Mouse (Mus musculus) right cerebral cortex, postnatal 25 days (tissue): Measurements from ENCODE around the gene Mxd4.

Experiments used
- DNase-seq: peaks from one replicate; pipeline ENCODE4 v3.0.0; 2022

Mxd4 gene

DNA sequence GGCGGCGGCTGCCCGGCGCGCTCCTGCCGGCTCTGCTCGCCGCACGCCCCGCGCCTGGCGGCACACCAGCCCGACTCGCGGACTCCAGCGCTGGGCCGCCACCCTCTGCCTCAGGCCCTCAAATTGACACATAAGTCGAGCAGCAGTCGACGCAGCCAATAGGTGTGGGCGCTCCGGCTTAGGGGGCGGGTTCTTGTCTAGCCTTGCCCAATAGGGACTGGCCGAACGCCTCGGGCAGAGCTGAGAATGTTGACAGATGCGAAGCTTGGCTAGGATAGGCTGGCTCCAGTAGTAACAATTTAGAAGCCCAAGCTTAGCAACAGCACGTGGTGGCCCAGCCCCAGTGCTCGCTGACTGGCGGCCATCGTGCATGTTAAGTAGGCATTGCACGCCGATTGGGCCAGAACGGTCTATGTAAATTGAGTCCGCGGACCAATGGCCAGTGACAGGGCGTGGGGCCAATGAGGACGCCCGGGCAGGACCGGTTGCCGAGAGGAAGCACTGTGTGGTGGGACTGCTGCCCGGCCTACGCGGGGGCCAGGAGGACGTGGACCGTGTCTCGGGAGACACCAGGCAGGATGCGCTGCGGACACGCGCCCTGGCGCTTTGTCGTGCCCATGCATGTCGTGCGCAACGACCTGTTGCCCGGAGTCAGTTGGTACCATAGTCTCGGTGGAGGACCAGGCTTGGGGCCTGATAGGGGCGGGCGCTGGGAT lies at the start of gene Mxd4:
Mxd4 (minus strand) TSS at position 120 of the 716 bp plus-strand sequence.
- DNase-seq, result peak; percentile 98

DNA sequence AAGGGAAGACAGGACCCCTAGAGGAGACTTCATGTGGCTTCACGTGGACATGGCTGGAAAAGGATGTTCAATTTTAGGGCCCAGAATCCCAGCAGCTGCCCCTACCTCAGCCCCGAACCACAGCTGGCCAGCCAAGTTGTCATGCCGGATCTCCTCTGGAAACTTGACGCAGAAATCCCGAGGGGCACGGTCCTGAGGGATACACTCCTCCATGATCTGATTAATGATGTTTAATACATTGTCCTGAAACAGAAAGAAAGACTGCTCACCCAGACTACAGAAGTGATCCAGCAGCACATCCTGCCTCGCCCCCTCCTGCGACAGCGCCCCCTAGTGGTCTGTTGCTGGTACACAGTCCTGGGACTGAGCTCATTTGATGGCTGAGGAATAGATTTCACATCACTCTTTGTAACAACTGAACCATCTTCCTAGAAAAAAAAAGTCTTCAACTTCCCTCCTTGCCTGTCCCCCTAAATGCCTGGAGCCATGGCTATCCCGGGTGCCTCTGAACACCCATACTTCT lies 48.4 kb upstream of the Mxd4 start:
- no peak for DNase-seq

DNA sequence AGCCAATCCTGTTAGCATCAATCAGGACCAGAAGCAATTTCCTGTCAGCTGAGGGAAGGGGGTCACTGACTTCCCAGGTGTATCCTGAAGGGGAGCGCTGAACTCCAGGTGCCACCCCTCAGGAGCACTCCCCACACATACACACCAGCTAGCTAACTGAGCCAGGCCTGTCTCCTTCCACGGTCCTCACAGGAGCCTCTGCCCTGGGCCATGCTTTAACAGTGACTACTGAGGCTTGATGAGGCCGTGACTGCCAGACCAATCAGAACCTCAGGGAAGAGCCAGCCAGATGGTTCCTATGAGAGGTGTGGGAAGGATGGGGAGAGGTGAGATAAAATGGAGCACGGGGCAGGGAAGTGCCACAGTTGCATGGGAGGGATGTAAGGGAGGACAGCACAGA lies 47.5 kb upstream of the Mxd4 start:
- no peak for DNase-seq

DNA sequence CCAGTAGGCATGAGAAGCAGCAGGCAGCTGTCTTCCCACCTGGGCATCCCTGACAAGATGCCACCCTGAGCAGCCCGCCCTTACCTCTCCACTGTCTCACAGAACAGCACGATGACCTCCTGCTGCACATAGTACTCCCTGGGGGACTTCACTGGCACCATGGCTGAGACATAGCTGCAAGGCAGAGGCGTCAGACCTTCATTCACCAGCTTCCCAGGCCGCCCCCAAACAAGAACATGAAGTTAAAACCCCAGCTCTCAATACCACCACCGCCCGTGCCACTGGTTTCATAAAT lies 45.6 kb upstream of the Mxd4 start:
- no peak for DNase-seq

DNA sequence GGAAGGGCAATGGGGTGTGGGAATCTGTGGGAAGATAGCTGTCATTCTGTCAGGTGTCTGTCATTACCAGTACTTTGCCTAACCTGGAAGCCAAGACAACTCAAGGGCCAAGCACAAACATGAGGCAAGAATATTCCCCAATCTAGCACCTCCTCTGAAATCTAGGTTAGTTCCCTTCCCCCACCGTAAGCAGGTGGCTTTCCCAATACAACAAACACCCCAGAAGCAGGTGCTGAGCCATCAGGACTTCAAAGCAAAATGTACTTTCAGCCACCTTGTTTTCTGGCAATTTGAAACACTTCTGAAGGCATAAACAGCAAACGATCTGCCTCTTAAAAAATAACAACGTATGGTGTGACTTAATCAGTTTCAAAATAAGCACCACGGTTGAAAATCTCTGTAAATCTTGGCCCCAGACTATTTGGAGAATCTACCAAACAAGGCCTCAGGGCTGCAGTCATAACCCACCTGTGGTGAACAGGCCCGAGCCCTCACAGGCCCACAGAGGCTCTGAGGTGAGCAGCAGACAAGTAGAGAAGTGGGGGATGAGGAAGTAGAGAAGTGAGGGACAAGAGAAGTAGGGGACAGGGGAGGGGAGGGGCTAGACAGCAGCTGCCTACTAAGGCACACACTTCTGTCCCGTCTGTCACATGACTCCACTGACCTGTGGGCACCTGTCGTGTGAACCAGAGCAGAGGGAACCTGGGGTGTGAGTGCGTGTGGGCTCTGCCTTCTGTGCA lies 45.1 kb upstream of the Mxd4 start:
- DNase-seq, result no peak

DNA sequence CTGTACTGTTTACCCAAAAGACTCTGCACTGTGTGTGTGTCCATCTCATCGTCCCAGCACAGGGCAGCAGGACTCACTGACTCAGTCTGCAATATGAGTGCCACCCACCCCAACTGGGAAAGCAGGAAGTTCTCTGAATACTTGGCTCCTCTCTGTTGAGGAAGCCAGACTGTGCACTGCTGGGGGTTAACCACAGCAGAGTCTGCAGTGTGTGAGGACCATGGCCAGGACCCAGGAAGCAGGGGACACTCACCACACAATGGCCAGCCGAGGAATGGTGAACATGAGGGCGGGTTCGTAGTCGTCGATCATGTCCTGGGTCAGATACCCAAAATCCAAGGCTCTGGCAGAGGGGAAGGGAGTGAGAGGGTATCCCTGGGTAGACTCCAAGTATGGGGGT lies 44.4 kb upstream of the Mxd4 start:
- DNase-seq, result no peak

DNA sequence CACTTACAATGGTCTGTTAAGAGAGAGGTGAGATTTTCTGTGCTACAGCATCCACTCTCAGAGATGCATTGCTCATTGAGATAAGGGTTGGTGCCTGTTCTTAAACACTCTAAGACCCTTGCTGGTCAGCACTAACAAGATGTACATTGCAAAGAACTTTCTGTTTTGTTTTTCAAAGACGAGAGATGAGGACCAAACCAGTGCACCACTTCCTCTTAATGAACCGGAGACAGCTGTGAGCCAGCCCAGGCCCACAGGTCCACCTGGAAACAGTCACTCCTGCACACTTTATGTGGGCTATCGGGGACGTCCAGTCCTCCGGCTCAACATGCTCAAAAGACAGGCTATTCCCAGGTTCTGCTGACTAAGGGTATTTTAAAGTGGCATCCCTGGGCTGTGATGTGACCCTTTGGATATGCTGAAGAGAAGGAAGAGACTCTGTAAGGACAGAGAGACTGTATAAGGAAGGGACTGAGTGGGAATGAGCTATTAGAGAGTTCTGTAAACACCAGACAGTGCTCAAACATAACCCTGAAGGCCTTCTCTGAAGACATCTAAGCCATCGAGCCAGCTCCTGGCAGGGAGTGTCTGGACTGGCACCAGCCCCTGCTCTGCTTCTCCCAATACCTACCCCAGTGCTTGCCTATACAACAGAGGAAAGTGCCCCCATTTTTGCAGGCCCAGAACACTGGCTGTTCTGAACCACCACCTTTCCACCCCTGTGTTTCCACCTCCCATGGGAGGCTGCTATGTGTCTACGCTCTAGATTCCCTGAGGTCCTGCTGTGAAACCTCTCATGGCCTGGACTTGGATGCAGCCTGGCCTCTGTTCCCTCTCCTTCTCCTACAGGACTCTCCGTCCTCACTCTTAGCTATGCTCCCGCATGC lies 43.3 kb upstream of the Mxd4 start:
- DNase-seq, result no peak

DNA sequence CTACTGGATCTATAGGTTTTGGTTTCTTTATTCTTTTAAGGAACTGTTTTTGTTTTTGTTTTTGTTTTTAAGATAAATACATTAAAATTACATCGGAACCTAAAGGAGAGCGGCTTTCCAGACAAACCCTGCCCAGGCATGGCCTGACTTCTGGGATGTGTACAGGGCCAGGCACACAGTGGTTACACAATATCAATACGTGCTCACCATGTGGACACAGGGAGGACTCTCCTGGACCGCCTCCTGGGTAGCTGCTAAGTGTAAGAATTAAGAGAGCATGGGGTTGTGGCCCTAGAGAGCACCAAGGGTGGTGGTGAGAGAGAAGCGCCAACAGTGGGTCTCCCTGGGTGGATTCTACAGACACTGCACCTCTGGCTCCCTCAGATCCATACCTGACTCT lies 42.0 kb upstream of the Mxd4 start:
- DNase-seq, result no peak

DNA sequence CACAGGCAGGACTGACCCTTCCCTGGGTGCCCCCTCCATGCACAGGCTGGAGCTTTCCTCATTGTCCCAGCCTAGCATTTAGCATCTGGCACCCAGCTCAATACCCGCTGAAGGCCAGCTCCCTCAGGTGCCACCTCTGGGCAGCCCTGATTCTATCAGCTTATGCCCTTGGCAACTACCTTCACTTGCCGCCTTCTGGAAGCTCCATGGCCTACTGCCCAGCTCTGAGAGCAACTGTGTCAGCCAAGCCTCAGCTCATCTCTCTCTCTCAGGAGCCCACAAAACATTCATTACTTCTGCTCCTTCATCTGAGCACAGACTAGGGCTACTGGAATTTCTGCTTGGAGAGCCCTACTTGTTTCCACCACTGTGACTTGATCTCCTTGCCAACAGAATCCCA lies 38.0 kb upstream of the Mxd4 start:
- DNase-seq, result no peak

DNA sequence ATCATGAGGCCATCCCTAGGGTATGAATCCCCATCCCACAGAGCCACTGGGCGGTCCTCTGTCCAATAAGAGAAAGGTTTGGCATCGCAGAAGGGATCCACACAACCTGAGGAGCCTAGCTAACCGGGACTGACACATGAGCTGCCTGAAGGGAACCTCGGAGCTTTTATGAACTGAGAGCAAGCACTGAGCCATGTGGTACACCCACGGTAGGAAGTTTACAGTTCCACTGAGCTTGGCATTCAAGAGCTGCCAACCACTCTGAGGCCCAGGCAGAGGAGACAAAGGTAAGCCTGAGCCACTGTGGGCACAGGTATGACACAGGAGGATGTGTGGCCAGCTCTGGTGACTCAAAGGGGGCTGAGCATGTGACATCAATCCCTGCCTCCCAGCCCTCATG lies 37.0 kb upstream of the Mxd4 start:
- no peak for DNase-seq

DNA sequence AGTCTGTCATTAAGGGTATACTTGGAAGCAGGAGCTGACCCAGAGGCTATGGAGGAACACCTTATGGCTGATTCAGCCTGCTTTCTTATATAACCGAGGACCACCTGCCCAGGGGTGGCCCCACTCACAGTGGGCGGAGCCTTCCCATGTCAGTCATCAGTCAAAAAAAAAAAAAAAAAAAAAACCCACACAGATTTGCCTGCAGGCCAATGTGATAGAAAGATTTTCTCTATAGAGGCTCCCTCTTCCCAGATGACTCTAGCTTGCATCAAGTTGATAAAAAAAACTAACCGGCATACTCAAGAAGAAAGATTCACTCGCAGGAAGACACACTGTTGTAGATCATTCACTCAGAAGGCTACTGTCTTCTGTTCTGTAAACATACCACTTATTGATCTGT lies 32.5 kb upstream of the Mxd4 start:
- no peak for DNase-seq

DNA sequence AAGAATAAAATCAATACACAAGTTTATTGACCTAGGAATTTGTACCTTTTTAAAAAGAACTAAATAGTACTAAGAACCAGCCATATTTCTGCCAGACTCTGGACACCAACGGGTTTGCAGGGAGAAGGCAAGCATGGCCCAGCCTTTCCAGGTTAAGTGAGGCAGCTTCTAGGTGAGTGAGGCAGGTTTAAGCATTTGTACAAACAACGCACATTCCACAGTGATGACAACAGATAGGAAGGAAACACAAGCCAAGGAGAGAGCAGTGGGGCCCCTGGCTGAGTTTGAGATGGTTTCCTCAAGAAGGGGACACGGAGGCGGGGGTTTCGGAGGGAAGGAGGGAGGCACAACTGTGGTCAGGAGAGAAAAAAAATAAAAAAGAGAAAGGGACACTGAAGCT lies 31.2 kb upstream of the Mxd4 start:
- no peak for DNase-seq

DNA sequence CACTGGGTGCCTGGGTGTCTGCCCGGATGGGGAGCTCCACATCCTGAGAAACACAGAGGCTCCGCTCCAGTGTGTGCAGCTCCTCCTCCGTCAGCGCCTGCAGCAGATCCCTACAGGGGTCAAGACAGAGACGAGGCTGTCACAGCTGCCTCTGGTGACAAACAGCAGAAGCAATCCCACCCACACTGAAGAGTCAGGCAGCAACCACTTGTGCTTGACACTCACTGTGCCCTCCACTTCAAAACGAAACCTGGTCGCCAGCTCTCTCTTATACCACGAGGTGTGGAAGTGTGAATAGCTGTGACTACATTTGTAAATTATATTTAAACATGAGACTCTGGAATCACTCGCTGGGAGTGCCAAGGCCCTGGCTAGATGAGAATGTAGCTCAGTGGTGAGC lies 30.2 kb upstream of the Mxd4 start:
- no peak for DNase-seq

DNA sequence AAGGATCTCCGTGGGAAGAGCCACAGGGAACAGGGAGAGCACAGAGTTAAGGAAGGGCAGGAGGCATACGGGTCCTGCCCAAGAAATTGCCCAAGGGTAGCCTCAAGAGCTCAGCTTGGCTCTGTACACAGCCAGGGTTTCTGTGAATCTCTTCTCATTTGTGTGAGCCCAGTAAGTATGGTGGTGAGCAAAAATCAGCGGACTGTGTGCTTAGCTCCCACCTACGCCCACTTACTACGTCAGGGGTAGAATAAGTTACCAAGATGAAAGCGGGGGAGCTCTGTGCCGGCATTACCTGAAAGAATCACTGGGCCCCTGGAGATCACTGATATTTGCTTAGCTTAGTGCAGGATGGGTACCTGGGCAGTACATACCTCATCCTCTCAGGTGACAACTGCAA lies 28.5 kb upstream of the Mxd4 start:
- no peak for DNase-seq

DNA sequence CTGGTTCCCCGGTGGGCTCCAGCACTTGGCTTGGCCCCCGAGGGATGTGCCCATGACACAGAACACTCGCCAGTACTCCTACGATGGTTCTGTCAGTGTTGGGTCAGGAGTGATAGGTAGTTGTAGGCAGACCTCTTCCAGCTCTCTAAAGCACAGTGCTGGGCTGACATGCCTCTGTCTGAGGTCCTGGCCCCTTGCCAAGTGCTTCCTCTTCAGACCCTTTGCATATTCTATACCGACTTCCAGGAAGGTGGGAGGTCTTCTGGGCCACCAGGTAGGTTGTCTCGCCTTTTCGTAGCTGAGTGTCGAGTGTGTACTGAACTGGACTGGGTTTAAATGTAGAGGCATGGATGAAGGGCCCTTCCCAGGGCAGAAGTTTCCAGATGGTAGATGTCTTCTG lies 26.1 kb upstream of the Mxd4 start:
- no peak for DNase-seq

DNA sequence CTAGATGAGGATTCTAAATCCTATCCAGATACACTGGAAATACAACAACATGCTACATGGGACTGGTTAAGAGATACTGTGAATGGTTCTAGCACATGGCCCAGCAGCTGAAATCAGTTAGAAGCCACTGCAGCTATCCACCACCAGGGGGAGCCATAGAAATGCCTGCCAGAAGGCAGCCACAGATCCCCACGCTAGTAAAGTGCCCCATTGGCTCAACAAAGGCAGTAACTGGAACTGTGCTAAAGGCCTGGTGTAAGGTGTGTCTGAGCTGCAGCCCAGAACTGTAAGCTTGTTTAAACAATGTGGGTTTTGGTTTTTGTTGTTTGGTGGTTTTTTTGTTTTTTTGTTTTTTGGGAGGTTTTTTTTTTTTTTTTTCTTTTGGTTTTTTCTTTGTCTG lies 22.8 kb upstream of the Mxd4 start:
- peak; percentile 59 for DNase-seq

DNA sequence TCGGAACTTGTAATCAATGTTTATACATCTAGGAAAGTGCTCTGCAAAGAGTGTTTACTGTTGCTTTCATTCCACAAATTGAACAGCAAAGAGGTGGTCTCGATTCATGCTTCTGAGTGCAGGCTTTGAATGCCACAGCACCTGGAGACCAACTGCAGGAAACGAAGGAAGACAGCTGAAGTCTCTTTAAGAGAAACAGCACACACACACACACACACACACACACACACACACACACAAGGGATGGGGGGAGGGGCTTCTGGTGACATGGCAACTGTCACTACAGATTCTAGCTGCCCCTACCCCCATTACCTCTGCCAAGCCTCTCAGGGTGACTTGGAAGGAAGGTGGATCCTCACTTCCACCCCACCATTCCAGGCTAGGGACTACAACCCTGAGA lies 20.0 kb upstream of the Mxd4 start:
- DNase-seq, result no peak

DNA sequence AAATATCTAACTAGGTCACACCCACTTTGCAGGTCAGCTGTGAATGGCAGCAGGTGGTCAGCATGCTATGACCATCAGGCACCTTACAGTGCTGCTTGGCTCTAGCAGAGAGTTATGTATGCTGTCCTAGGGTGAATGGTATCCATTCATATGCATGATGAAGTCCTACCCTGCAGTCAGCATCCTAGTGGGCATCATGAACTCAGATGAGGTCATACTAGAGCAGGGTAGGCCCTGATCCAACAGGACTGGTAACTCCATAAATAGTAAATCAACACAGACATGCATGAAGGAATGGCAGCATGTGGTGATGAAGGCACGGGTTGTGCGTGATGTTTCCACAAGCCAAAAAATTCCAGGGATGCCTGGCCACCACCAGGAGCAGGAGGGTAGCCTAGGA lies 18.3 kb upstream of the Mxd4 start:
- no peak for DNase-seq

DNA sequence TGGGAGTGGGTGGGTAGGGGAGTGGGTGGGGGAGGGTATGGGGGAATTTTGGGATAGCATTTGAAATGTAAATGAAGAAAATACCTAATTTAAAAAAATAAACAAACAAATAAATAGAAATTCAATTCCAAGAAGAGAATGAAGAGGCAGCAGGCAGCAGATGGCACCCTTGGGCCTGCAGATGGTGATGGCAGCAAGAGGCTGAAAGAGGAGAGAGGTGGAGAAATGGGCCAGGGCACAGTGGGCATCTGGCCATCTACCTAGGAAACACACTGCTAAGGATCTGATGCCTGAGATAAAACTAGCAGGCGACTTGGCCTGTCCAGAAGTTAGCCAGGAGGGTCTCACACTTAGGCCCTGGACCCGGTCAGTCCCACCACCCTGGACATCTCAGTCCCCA lies 17.4 kb upstream of the Mxd4 start:
- no peak for DNase-seq

DNA sequence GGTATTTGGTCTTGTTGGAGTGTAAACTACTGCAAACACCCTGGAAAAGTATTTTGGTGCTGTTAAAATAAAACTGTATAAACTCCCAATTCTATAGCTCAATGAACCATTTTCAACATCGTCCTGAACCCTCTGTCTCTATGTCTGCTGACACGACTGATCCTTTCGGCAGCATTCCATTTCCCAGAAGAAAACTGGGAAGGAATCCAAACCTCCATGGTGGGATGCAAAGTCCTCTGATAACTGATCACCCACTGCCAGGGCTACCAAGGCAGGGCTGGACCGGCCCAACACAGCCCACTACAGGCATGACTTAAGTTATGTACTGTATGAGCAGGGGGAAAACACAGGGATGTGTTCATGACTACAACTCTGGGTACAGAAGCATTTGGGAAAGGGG lies 14.5 kb upstream of the Mxd4 start:
- no peak for DNase-seq

DNA sequence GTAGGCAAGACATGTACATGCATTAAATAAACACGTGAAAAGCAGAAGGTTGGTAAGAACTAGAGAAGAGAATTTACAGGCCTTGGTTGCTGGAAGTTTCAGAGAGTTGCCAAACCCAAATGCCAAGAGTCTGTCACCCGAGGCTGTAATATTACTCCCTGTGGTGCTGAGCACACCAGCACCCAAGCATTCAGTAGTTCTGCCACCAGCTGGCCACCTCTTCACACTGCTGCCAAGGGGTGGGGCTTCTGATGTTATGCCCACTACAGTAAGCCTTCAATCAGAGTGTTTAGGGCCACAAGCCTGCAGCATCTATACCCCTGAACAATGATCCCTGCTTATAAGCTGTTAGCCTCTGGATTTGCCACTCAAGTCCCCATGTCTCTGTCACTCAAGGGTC lies 13.9 kb upstream of the Mxd4 start:
- DNase-seq, result no peak

DNA sequence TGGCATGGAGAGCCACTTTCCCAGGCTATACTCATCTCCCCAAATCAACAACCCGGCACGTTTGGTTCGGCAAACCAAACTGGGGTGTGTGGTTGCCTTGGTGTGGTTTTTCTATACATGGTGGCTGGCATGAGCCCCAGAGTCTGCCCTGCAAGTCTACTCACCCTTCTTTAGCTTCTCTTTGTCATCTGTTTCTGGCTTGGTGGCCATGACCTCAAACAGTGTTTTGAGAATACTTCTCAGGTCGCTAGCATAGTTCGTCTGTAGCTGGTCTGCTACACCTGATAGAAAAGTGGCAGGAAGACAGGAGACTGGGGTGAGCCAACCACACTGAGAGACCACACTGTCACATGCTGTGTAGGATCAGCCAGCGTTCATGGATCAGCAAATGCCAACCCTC lies 11.1 kb upstream of the Mxd4 start:
- no peak for DNase-seq

DNA sequence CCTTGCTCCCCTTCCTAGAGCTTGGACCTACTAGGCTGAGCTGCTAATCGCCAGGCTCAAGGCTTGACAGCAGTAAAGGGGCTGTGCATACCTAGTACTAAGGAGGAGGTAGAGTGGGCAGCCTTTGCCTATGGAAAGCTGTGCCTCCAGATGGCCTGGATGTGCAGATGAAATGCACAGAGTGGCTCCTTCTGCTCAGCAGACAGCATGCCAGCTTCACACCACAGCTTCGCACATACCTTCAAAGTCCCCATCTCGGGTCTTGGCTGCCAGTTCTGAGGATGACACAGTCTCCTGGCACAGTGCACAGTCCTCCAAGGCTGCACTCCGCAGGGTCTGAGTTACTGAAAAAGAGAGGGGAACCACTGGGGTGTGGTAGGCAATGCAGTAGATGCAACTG lies 9.7 kb upstream of the Mxd4 start:
- peak; percentile 82 for DNase-seq

DNA sequence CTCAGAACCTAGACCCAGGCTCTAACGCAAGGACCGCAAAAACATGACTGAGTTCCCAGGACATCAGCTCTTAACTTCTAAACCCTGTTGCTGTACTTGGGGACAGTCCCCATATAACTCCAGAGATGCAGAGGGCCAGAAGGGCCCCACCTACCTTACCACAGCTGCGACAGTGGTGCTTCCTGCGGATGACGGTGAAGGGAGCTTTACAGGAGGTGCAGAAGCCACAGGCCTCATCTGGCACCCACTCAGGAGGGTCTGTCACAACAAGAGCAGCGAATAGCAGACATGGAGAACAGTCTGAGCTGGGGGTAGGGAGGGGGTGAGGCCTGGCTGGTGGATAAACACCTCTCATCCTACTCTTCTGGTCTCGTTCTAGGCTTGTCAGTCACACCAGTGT lies 8.9 kb upstream of the Mxd4 start:
- no peak for DNase-seq
